Mouse (Mus musculus) spleen, adult 2 months (tissue): ENCODE measurements around the gene Mgl2.

Experiments used
- CTCF ChIP-seq: fragments of 200-500 bp; IDR thresholded peaks from 2 replicates; pipeline ENCODE4 v1.5.1; 2011; ENCODE audit warnings: mild to moderate bottlenecking, inconsistent platforms; ENCODE audit not compliant: insufficient read depth, insufficient read length, insufficient replicate concordance; ENCODE audit errors: extremely low read depth
- POLR2A ChIP-seq: fragments of 200-500 bp; IDR thresholded peaks from 2 replicates; pipeline ENCODE4 v1.6.1; 2011; ENCODE audit warnings: low read depth, low read length, inconsistent platforms

DNA sequence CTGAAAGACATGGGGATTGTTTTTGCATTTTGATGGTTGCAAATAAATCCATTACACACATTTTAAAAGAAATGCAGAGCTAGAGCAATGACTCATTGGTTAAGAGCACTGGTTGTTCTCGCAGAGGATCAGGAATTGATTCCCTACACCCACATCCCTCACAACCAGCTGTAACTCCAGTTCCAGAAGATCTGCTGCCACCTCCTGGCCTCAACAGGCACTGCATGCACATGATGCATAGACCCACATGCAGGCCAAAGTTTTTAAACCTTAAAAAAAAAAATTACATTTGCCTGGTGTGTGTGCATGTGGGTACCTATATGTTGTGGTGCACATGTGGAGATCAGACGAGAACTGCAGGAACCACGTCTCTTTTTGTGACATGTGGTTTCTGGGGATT, 20.0 kb upstream of the Mgl2 start:
- peak; percentile 48; the same call in 1 of the 2 replicates for TF ChIP-seq CTCF
- no peak for TF ChIP-seq POLR2A
